Mouse (Mus musculus) limb, embryonic 11.5 days (tissue): Measurements from ENCODE around the gene Rhbdd2. TPM values are rescaled to one million over a fixed set of nuclear protein-coding genes. Genes with fewer than 3 reads are reported as not detected.
"Not testable (repeated sequence)": the region's sequence is repeated elsewhere in the genome, so short reads cannot be mapped to it uniquely, and the experiment has no call there.

Source experiments
- ATAC-seq: fragments of 200-750 bp; cut with Nextera tagmentation; 2 replicates; pipeline ENCODE4 v1.8.0; 2017; ENCODE audit warnings: low read depth; ENCODE audit not compliant: insufficient number of reproducible peaks, low FRiP score, low TSS enrichment
- DNase-seq: peaks from one replicate; pipeline ENCODE4 v3.0.0-alpha.2; 2015; ENCODE audit warnings: low spot score
- H3K27ac ChIP-seq: fragments of 300-500 bp; sonication (generic); replicated peaks from 2 replicates; pipeline ENCODE4 v1.5.1; 2014; ENCODE audit warnings: low read depth, mild to moderate bottlenecking, low read length
- H3K27me3 ChIP-seq: fragments of 300-500 bp; sonication (generic); 2 replicates; pipeline ENCODE4 v1.6.1; 2014; ENCODE audit warnings: mild to moderate bottlenecking, low read length, mixed read lengths; ENCODE audit not compliant: control insufficient read depth, insufficient read depth
- H3K36me3 ChIP-seq: fragments of 300-500 bp; sonication (generic); 2 replicates; pipeline ENCODE4 v1.6.1; 2014; ENCODE audit warnings: mild to moderate bottlenecking, low read length, moderate library complexity, mixed read lengths; ENCODE audit not compliant: control insufficient read depth, insufficient read depth
- H3K4me1 ChIP-seq: fragments of 300-500 bp; sonication (generic); 2 replicates; pipeline ENCODE4 v1.6.1; 2014; ENCODE audit warnings: low read length, mixed read lengths; ENCODE audit not compliant: control insufficient read depth, insufficient read depth
- H3K4me2 ChIP-seq: fragments of 300-500 bp; sonication (generic); 2 replicates; pipeline ENCODE4 v1.6.1; 2014; ENCODE audit warnings: low read depth, mild to moderate bottlenecking, moderate library complexity; ENCODE audit not compliant: severe bottlenecking
- H3K4me3 ChIP-seq: fragments of 300-500 bp; sonication (generic); 2 replicates; pipeline ENCODE4 v1.5.1; 2014; ENCODE audit warnings: low read depth, low read length
- H3K9ac ChIP-seq: fragments of 300-500 bp; sonication (generic); 2 replicates; pipeline ENCODE4 v1.6.1; 2014; ENCODE audit warnings: mild to moderate bottlenecking, low read length
- H3K9me3 ChIP-seq: fragments of 300-500 bp; sonication (generic); 2 replicates; pipeline ENCODE4 v1.6.1; 2016; ENCODE audit warnings: low read length; ENCODE audit not compliant: control insufficient read depth
- WGBS: fragments of 180-500 bp; shearing (Covaris S2); extraction: QIAGEN DNeasy Blood & Tissue Kit; methylation state at CpG from one replicate; pipeline ENCODE4 v1.1.7; 2014; 5-methylcytosine and 5-hydroxymethylcytosine counted together
- polyA plus RNA-seq: library from polyadenylated mRNA; unstranded; fragments of >200 nt; fragmentation: Nextera tagmentation; extraction: Ambion mirVana; gene quantifications from 2 replicates; pipeline ENCODE4 v1.2.1, GENCODE M21; 2014

Rhbdd2 gene
- 55.3 and 56.6 TPM in 2 replicates for polyA plus RNA-seq

DNA sequence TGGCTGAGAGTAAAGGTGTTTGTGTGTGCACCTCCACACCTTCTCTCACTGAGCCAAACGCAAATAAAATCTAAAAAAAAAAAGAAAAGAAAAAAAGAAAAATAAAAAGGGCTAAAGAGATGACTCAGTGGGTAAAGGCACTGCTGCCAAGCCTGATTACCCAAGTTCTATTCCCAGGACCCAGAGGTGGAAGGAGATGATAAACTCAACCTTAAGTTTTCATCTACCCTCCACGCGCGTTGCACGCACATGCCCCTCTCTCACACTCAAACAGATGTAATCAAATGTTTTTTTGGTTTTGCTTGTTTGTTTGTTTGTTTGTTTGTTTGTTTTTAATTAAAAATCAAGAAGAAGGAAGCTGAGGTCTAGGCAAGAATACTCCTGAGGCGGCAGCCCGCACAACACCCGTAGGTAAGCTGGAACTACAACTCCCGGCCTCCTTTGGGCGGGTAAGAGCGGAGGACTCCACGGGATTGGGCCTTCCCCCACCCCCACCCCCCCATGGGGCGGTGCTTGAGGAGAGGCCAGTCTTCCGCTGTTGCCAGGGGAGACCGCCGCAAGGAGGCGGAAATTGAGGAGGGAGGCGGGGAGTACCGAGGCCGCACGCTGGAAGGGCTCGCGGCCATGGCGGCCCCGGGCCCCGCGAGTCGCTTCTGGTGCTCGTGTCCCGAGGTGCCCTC, at the start of gene Rhbdd2:
Gene Rhbdd2 (plus strand): TSS at position 502 of the 680 bp plus-strand sequence.
- DNase-seq (peak; percentile 98), ATAC-seq (peak; percentile 97)
- 0 out of 2 replicates have a peak, but pooled peaks cover 2% of the 10 kb centered on the region for H3K4me1 ChIP-seq
- H3K9me3 ChIP-seq, result no peaks in the 10 kb centered on the region
- H3K27ac ChIP-seq, result no peak within 1 kb of the TSS
- peaks cover 4% of the 10 kb centered on the region for H3K36me3 ChIP-seq
- WGBS, result 14% methylated on average over 26 of the region's 30 CpGs
- peak within 1 kb of the TSS; percentile 80 for H3K9ac ChIP-seq
- peak within 1 kb of the TSS; percentile 78 for H3K4me3 ChIP-seq
- H3K27me3 ChIP-seq, result no peaks in the 10 kb centered on the region
- H3K4me2 ChIP-seq, result peak within 1 kb of the TSS; percentile 52

DNA sequence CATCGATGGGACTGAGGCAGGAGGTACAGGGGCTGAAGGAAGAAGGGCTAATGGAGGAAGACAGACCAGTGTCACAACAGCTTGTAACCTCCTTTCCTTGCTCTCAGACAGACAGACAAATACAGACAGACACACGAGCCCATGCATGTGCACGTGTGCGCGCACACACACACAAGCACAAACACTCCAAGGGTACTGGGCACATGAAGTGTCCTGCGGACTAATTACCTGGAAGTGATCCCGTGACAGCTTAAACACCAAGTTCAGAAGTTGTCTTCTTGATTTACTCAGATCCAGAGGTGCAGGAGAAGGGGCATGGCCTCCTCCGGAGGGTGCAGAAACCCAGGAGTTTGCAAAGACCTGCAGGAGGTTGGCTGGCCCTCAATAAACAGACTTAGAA, 46.7 kb upstream of the Rhbdd2 start:
- ATAC-seq, result no peak
- no peak overlapping the region for H3K4me3 ChIP-seq
- no peaks in the 10 kb centered on the region for H3K36me3 ChIP-seq
- no peak for DNase-seq
- H3K9me3 ChIP-seq, result no peaks in the 10 kb centered on the region; the same call in 1 of the 2 replicates
- WGBS, result 83% methylated on average over 8 of the region's 8 CpGs
- no peak overlapping the region for H3K9ac ChIP-seq
- no peaks in the 10 kb centered on the region for H3K27me3 ChIP-seq
- H3K4me1 ChIP-seq, result no peaks in the 10 kb centered on the region
- no peak overlapping the region for H3K4me2 ChIP-seq
- H3K27ac ChIP-seq, result no peak overlapping the region

DNA sequence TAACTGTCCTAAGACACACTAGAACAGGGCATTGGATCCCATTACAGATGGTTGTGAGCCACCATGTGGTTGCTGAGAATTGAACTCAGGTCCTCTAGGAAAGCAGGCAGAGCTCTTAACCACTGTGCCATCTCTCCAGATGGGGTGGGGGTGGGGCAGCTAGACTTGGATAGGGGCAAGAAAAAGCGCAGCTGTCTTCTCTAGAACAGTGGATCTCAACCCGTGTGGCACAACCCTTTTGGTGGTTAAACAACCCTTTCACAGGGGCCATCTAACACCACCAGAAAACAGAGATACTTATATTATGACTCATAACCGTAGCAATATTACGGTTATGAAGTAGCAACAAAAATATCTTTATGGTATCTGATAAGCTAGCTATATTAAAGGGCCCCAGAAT, 44.7 kb upstream of the Rhbdd2 start:
- no peak overlapping the region for H3K4me2 ChIP-seq
- no peaks in the 10 kb centered on the region for H3K4me1 ChIP-seq
- 89% methylated on average over 4 of the region's 4 CpGs for WGBS
- no peaks in the 10 kb centered on the region for H3K36me3 ChIP-seq
- no peaks in the 10 kb centered on the region for H3K27me3 ChIP-seq
- no peak overlapping the region for H3K27ac ChIP-seq
- no peaks in the 10 kb centered on the region; the same call in 1 of the 2 replicates for H3K9me3 ChIP-seq
- no peak overlapping the region for H3K4me3 ChIP-seq
- ATAC-seq, result no peak
- DNase-seq, result no peak
- H3K9ac ChIP-seq, result no peak overlapping the region

DNA sequence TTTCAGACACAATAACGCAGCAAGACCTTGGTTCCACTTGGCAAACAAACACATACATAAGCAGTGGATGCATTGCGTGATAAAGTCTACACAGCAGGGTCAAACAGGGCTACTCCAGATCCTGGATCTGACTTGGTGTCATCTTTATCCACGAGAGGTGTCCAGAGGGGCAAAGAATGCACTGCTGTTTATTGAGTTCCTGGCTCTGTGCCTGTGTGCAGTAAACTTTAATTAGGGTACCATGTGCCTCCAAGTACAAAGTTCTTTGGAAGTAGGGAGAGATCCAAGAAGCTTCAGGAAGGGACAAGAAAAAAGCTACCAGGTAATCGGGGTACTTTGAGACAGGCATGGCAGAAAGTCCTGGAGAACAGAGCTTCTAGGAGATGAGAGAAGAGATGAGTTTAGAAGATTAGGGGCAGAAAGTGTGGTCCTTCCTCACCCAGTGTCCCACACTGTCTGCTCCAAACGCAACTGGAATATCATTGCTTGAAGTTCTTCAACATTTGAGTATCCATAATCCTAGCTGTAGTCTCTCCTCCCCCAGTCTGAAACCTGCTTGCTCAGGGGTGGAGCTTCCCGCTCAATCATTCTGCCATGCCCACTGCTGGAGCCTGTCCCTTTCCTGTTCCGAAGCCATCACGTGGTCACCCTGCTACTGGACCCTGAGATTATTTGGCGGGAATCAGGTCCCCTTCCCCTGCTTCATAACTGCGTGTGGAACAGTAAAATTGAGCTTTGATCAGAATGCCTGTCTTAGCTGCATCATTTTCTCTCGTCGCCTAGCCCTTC, 42.2 kb upstream of the Rhbdd2 start:
- no peak for DNase-seq
- Histone ChIP-seq H3K4me3 (no peak overlapping the region), H3K9me3 (no peaks in the 10 kb centered on the region; the same call in 1 of the 2 replicates), H3K4me1 (no peaks in the 10 kb centered on the region), H3K9ac (no peak overlapping the region), H3K4me2 (no peak overlapping the region), H3K27ac (no peak overlapping the region), H3K27me3 (no peaks in the 10 kb centered on the region), H3K36me3 (no peaks in the 10 kb centered on the region)
- ATAC-seq, result no peak
- WGBS, result 76% methylated on average over 10 of the region's 12 CpGs

DNA sequence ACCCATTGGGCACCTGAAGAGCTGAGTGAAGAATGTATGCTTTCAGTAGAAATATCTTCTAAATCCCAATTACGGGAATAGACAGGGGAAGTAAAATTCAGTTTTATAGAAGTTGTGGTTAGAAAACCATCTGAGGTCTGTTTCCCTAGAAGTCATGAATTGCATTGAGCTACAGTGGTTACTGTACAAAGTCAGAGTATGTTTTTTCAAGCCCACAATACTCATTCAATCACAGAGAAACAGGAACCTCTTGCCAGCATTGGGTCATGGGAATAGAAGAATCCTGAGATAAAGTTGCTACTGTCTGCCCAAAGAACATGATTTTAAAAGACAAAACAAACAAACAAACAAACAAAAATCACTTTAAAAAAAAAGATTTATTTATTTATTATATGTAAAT, 27.8 kb upstream of the Rhbdd2 start:
- WGBS, result no CpG with 5 or more reads among the region's 1 CpGs
- not testable (repeated sequence) for H3K4me3 ChIP-seq, H3K9me3 ChIP-seq, H3K36me3 ChIP-seq, DNase-seq, H3K9ac ChIP-seq, H3K4me1 ChIP-seq, ATAC-seq, H3K4me2 ChIP-seq, H3K27ac ChIP-seq, H3K27me3 ChIP-seq

DNA sequence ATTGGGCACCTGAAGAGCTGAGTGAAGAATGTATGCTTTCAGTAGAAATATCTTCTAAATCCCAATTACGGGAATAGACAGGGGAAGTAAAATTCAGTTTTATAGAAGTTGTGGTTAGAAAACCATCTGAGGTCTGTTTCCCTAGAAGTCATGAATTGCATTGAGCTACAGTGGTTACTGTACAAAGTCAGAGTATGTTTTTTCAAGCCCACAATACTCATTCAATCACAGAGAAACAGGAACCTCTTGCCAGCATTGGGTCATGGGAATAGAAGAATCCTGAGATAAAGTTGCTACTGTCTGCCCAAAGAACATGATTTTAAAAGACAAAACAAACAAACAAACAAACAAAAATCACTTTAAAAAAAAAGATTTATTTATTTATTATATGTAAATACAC, 25.7 kb upstream of the Rhbdd2 start:
- DNase-seq, H3K27me3 ChIP-seq, H3K4me1 ChIP-seq, ATAC-seq, H3K9ac ChIP-seq, H3K27ac ChIP-seq, H3K4me3 ChIP-seq, H3K9me3 ChIP-seq, H3K36me3 ChIP-seq, H3K4me2 ChIP-seq: not testable (repeated sequence)
- WGBS, result no CpG with 5 or more reads among the region's 1 CpGs

DNA sequence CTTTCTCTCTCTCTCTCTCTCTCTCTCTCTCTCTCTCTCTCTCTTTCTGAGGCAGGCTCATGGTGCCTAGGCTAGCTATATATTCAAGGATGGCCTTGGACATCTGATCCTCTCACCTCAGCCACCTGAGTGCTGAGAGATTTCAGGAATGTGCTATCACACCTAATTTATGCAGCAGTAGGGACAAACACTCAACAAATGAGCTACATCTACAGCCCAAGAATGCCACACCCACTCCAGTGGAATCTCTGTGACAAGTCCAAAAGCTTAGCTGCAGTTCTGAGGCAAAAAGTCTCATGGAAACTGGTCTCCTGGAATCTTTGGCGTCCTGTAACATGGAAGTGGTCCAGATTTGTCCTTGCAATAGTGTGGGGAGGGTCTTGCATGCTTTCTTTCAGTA, 24.8 kb upstream of the Rhbdd2 start:
- Histone ChIP-seq H3K4me3 (no peak overlapping the region), H3K27me3 (no peaks in the 10 kb centered on the region), H3K27ac (no peak overlapping the region), H3K36me3 (no peaks in the 10 kb centered on the region), H3K9me3 (peaks cover 4% of the 10 kb centered on the region), H3K4me2 (no peak overlapping the region), H3K9ac (no peak overlapping the region), H3K4me1 (no peaks in the 10 kb centered on the region)
- 52% methylated on average over 1 of the region's 1 CpGs for WGBS
- DNase-seq (no peak), ATAC-seq (no peak)

DNA sequence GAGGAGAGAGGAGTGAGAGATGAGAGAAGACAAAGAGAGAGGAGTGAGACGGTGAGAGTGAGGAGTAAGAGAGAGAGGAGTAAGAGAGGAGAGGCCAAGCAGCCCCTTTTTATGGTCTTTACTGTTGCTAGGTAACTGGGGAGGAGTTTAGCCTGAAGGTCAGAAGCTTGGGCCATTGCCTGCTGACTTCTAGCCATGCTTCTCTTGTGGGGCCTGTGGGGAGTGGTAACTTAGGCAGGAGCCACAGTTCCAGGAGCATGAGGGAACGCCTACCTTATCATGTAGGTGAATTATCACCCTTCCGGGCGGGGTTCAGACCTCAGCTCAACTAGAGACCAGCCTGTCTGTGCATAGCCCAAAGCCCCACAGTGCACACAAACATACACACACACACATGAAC, 22.6 kb upstream of the Rhbdd2 start:
- no peaks in the 10 kb centered on the region for H3K27me3 ChIP-seq
- H3K4me2 ChIP-seq, result no peak overlapping the region
- 81% methylated on average over 4 of the region's 4 CpGs for WGBS
- no peak overlapping the region for H3K27ac ChIP-seq
- H3K36me3 ChIP-seq, result no peaks in the 10 kb centered on the region
- H3K9me3 ChIP-seq, result no peaks in the 10 kb centered on the region
- H3K4me1 ChIP-seq, result no peaks in the 10 kb centered on the region
- ATAC-seq (no peak), DNase-seq (no peak)
- H3K4me3 ChIP-seq, result no peak overlapping the region
- H3K9ac ChIP-seq, result no peak overlapping the region
